Mouse (Mus musculus): ENCODE results near the gene Chd4. TPM values are rescaled to one million over a fixed set of nuclear protein-coding genes. Genes with fewer than 3 reads are reported as not detected.

The Chd4 gene
- polyA plus RNA-seq, 1 experiment = 99.7 TPM

DNA sequence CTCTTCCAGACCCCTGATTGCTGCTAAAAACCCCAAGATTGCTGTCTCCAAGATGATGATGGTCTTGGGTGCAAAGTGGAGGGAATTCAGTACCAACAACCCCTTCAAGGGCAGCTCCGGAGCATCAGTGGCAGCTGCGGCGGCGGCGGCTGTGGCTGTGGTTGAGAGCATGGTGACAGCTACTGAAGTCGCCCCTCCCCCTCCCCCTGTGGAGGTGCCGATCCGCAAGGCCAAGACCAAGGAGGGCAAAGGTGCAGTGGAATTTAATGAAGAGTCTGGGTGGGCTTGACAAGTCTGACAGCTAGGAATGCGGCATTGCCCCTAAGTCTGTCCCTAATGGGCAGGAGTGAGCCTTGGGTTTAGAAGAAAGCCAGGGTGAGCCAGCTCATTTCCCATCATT lies 5.7 kb downstream of the Chd4 start:
- no peak for TF ChIP-seq MAX (IDR thresholded peaks at IDR 0.05)
- no peak for TF ChIP-seq CEBPB (IDR thresholded peaks at IDR 0.05; ENCODE audit: low read depth)
- no peak for TF ChIP-seq FOSL1 (IDR thresholded peaks at IDR 0.05; ENCODE audit: insufficient read depth, low read length, poor library complexity, severe bottlenecking)
- no peak for TF ChIP-seq MYOD1 (IDR thresholded peaks at IDR 0.05; ENCODE audit: control insufficient read depth, insufficient read length, low read depth)
- no peak for TF ChIP-seq MYOG (IDR thresholded peaks at IDR 0.05; ENCODE audit: control insufficient read depth, extremely low read depth, insufficient read length)
- no peak for TF ChIP-seq USF1 (IDR thresholded peaks at IDR 0.05; ENCODE audit: low read depth)
- Histone ChIP-seq H3K36me3 (ENCODE audit: control insufficient read depth, insufficient read depth) (peaks cover 74% of the 10 kb centered on the region), H3K79me3 (ENCODE audit: low read depth) (peaks cover 50% of the 10 kb centered on the region), H3K79me2 (ENCODE audit: control insufficient read depth, insufficient read depth) (peaks cover 76% of the 10 kb centered on the region), H3K4me3 (ENCODE audit: insufficient read depth, poor library complexity, severe bottlenecking) (no peak overlapping the region), H3ac (ENCODE audit: control insufficient read depth, insufficient read length, low read depth) (no peak overlapping the region), H3K27me3 (ENCODE audit: control insufficient read depth, insufficient read depth, insufficient read length) (no peaks in the 10 kb centered on the region)

GRCm38 (mm10) chr6:125104223-125104622 lies 8.4 kb downstream of the Chd4 start:
- TF ChIP-seq MYOG (IDR thresholded peaks at IDR 0.05; ENCODE audit: control insufficient read depth, extremely low read depth, insufficient read length) (no peak), FOSL1 (IDR thresholded peaks at IDR 0.05; ENCODE audit: insufficient read depth, low read length, poor library complexity, severe bottlenecking) (no peak), CTCF (IDR thresholded peaks at IDR 0.05; ENCODE audit: control insufficient read depth, insufficient read depth, insufficient read length) (no peak), MYOD1 (IDR thresholded peaks at IDR 0.05; ENCODE audit: control insufficient read depth, insufficient read length, low read depth) (no peak), MAX (IDR thresholded peaks at IDR 0.05) (no peak), USF1 (IDR thresholded peaks at IDR 0.05; ENCODE audit: low read depth) (no peak), CEBPB (IDR thresholded peaks at IDR 0.05; ENCODE audit: low read depth) (no peak)
- Histone ChIP-seq H3K79me2 (ENCODE audit: control insufficient read depth, insufficient read depth) (peaks cover 48% of the 10 kb centered on the region), H3ac (ENCODE audit: control insufficient read depth, insufficient read length, low read depth) (no peak overlapping the region), H3K4me3 (ENCODE audit: insufficient read depth, poor library complexity, severe bottlenecking) (no peak overlapping the region), H3K36me3 (ENCODE audit: control insufficient read depth, insufficient read depth) (peaks cover 93% of the 10 kb centered on the region), H3K27me3 (ENCODE audit: control insufficient read depth, insufficient read depth, insufficient read length) (no peaks in the 10 kb centered on the region), H3K79me3 (ENCODE audit: low read depth) (peaks cover 30% of the 10 kb centered on the region)

DNA sequence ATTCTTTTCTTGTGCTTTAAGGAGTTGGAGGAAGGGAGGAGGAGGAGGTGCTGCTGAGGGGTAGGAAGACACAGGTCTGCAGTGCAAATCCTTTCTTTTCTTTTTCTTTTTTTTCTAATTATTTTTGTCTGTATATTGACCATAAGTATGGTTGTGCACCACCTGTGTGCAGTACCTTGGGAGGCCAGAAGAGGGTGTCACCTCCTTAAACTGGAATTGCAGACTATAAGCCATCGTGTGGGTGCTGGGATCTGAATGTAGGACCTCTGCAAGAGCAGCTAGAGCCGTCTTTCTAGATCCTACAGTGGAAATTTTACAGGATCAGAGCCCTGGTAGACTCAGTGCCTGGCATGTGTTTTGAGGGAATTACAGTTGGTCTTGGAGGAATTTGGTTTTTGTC lies 11.9 kb downstream of the Chd4 start:
- TF ChIP-seq CTCF (IDR thresholded peaks at IDR 0.05; ENCODE audit: control insufficient read depth, insufficient read depth, insufficient read length) (no peak), USF1 (IDR thresholded peaks at IDR 0.05; ENCODE audit: low read depth) (no peak), FOSL1 (IDR thresholded peaks at IDR 0.05; ENCODE audit: insufficient read depth, low read length, poor library complexity, severe bottlenecking) (no peak), MAX (IDR thresholded peaks at IDR 0.05) (no peak)

DNA sequence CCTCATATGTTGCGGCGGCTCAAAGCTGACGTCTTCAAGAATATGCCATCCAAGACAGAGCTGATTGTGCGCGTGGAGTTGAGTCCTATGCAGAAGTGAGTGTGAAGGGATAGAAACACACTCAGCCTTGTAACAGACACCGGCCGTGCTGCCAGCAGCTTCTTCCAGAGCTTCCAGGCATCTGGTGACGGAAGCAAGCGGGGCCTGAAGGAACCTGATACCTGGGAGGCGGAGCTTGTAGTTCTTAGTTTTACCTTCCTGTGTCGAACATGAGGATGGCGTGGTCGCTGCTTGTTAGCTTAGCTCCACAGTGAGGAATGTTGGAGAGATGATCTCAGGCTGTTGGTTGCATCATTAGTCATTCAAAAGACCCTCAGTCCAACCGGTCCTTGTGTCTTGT lies 13.6 kb downstream of the Chd4 start:
- Histone ChIP-seq H3K27me3 (ENCODE audit: control insufficient read depth, insufficient read depth, insufficient read length) (no peaks in the 10 kb centered on the region), H3K79me3 (ENCODE audit: low read depth) (peaks cover 5% of the 10 kb centered on the region), H3K36me3 (ENCODE audit: control insufficient read depth, insufficient read depth) (peaks cover 98% of the 10 kb centered on the region), H3ac (ENCODE audit: control insufficient read depth, insufficient read length, low read depth) (no peak overlapping the region), H3K79me2 (ENCODE audit: control insufficient read depth, insufficient read depth) (peaks cover 1% of the 10 kb centered on the region), H3K4me3 (ENCODE audit: insufficient read depth, poor library complexity, severe bottlenecking) (no peak overlapping the region)
- no peak for TF ChIP-seq CEBPB (IDR thresholded peaks at IDR 0.05; ENCODE audit: low read depth)
- TF ChIP-seq MYOD1 (IDR thresholded peaks at IDR 0.05; ENCODE audit: control insufficient read depth, insufficient read length, low read depth) = no peak
- TF ChIP-seq MYOG (IDR thresholded peaks at IDR 0.05; ENCODE audit: control insufficient read depth, extremely low read depth, insufficient read length) = no peak
- TF ChIP-seq USF1 (IDR thresholded peaks at IDR 0.05; ENCODE audit: low read depth) = no peak
- no peak for TF ChIP-seq MAX (IDR thresholded peaks at IDR 0.05)
- TF ChIP-seq FOSL1 (IDR thresholded peaks at IDR 0.05; ENCODE audit: insufficient read depth, low read length, poor library complexity, severe bottlenecking) = no peak
- no peak for TF ChIP-seq CTCF (IDR thresholded peaks at IDR 0.05; ENCODE audit: control insufficient read depth, insufficient read depth, insufficient read length)

More for the DNA sequence above, 11.9 kb downstream of the Chd4 start:
- H3ac ChIP-seq (ENCODE audit: control insufficient read depth, insufficient read length, low read depth) = no peak overlapping the region
- H3K27me3 ChIP-seq (ENCODE audit: control insufficient read depth, insufficient read depth, insufficient read length) = no peaks in the 10 kb centered on the region
- H3K79me3 ChIP-seq (ENCODE audit: low read depth) = peaks cover 8% of the 10 kb centered on the region
- no peak overlapping the region for H3K4me3 ChIP-seq (ENCODE audit: insufficient read depth, poor library complexity, severe bottlenecking)
- peaks cover 94% of the 10 kb centered on the region for H3K36me3 ChIP-seq (ENCODE audit: control insufficient read depth, insufficient read depth)
- peaks cover 13% of the 10 kb centered on the region for H3K79me2 ChIP-seq (ENCODE audit: control insufficient read depth, insufficient read depth)

DNA sequence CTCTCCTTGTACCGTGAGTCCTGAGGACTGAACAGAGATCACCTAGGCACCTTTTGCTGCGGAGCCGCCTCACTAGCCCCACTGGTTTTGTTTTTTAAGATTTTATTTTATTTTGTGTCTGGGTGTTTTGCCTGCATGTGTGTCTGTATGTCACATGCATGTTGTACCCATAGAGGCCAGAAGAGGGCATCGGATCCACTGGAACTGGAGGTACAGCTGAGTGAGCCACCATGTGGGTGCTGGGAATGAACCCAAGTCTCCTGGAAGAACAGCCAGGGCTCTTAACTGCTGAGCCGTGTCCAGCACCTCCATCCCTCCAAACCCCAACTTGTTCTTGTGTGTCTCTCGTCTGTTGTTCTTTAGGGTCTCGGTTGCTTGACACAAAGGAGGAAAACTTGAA lies 15.1 kb downstream of the Chd4 start:
- Histone ChIP-seq H3K79me2 (ENCODE audit: control insufficient read depth, insufficient read depth) (no peaks in the 10 kb centered on the region), H3K79me3 (ENCODE audit: low read depth) (peaks cover 5% of the 10 kb centered on the region), H3K4me3 (ENCODE audit: insufficient read depth, poor library complexity, severe bottlenecking) (no peak overlapping the region), H3ac (ENCODE audit: control insufficient read depth, insufficient read length, low read depth) (no peak overlapping the region), H3K36me3 (ENCODE audit: control insufficient read depth, insufficient read depth) (peaks cover 100% of the 10 kb centered on the region), H3K27me3 (ENCODE audit: control insufficient read depth, insufficient read depth, insufficient read length) (no peaks in the 10 kb centered on the region)
- no peak for TF ChIP-seq MAX (IDR thresholded peaks at IDR 0.05)
- no peak for TF ChIP-seq MYOD1 (IDR thresholded peaks at IDR 0.05; ENCODE audit: control insufficient read depth, insufficient read length, low read depth)
- no peak for TF ChIP-seq CEBPB (IDR thresholded peaks at IDR 0.05; ENCODE audit: low read depth)
- TF ChIP-seq USF1 (IDR thresholded peaks at IDR 0.05; ENCODE audit: low read depth) = no peak
- no peak for TF ChIP-seq CTCF (IDR thresholded peaks at IDR 0.05; ENCODE audit: control insufficient read depth, insufficient read depth, insufficient read length)
- TF ChIP-seq MYOG (IDR thresholded peaks at IDR 0.05; ENCODE audit: control insufficient read depth, extremely low read depth, insufficient read length) = no peak

- Histone ChIP-seq H3K27me3 (ENCODE audit: control insufficient read depth, insufficient read depth, insufficient read length) (no peaks in the 10 kb centered on the region), H3K79me3 (ENCODE audit: low read depth) (peaks cover 1% of the 10 kb centered on the region), H3K79me2 (ENCODE audit: control insufficient read depth, insufficient read depth) (no peaks in the 10 kb centered on the region), H3K36me3 (ENCODE audit: control insufficient read depth, insufficient read depth) (peaks cover 100% of the 10 kb centered on the region), H3K4me3 (ENCODE audit: insufficient read depth, poor library complexity, severe bottlenecking) (no peak overlapping the region), H3ac (ENCODE audit: control insufficient read depth, insufficient read length, low read depth) (no peak overlapping the region)
- no peak for TF ChIP-seq CEBPB (IDR thresholded peaks at IDR 0.05; ENCODE audit: low read depth)
- TF ChIP-seq USF1 (IDR thresholded peaks at IDR 0.05; ENCODE audit: low read depth) = no peak
- no peak for TF ChIP-seq MYOG (IDR thresholded peaks at IDR 0.05; ENCODE audit: control insufficient read depth, extremely low read depth, insufficient read length)
- no peak for TF ChIP-seq FOSL1 (IDR thresholded peaks at IDR 0.05; ENCODE audit: insufficient read depth, low read length, poor library complexity, severe bottlenecking)
- no peak for TF ChIP-seq MAX (IDR thresholded peaks at IDR 0.05)
- no peak for TF ChIP-seq MYOD1 (IDR thresholded peaks at IDR 0.05; ENCODE audit: control insufficient read depth, insufficient read length, low read depth)
- TF ChIP-seq CTCF (IDR thresholded peaks at IDR 0.05; ENCODE audit: control insufficient read depth, insufficient read depth, insufficient read length) = no peak
Measured at GRCm38 (mm10) chr6:125112553-125112952, 16.8 kb downstream of the Chd4 start.

All from C2C12 (cell line).